Mouse (Mus musculus) megakaryocyte, embryonic 14.5 days (primary cell): ENCODE measurements around the gene Irx5. TPM values are rescaled to one million over a fixed set of nuclear protein-coding genes. Genes with fewer than 3 reads are reported as not detected.

Source experiments
- H3K27me3 ChIP-seq: replicated peaks from 2 replicates; pipeline ENCODE3; 2012; ENCODE audit warnings: inconsistent platforms
- H3K36me3 ChIP-seq: replicated peaks from 2 replicates; pipeline ENCODE3; 2012; ENCODE audit warnings: low read length, inconsistent platforms, mixed read lengths
- H3K4me1 ChIP-seq: 2 replicates; pipeline ENCODE4 v1.6.1; 2012; ENCODE audit warnings: inconsistent platforms
- H3K4me3 ChIP-seq: replicated peaks from 2 replicates; pipeline ENCODE3; 2012; ENCODE audit warnings: moderate library complexity, mild to moderate bottlenecking, inconsistent platforms
- H3K9me3 ChIP-seq: 2 replicates; pipeline ENCODE4 v1.6.1; 2012; ENCODE audit warnings: inconsistent platforms
- FLI1 ChIP-seq: IDR thresholded peaks from 2 replicates; pipeline ENCODE4 v1.6.1; 2012; ENCODE audit warnings: low read length, inconsistent platforms, mixed read lengths
- GATA1 ChIP-seq: IDR thresholded peaks from 3 replicates; pipeline ENCODE4 v1.6.1; 2012; ENCODE audit warnings: mixed read lengths, low read length, inconsistent platforms, borderline replicate concordance
- polyA plus RNA-seq: library from polyadenylated mRNA; stranded (reverse); fragments of >175 nt; gene quantifications from 2 replicates; pipeline ENCODE4 v1.2.3, GENCODE M21; 2012; ENCODE audit warnings: low replicate concordance; ENCODE audit not compliant: insufficient read depth

The Irx5 gene
- not detected in 2 replicates for polyA plus RNA-seq

GRCm38 (mm10) chr8:92357398-92357981, at the start of gene Irx5:
Gene Irx5 (plus strand): TSS chr8:92357625.
- Histone ChIP-seq H3K4me3 (peak within 1 kb of the TSS; percentile 95), H3K9me3 (no peaks in the 10 kb centered on the region), H3K36me3 (no peaks in the 10 kb centered on the region), H3K4me1 (peaks cover 76% of the 10 kb centered on the region), H3K27me3 (peaks cover 63% of the 10 kb centered on the region)
- TF ChIP-seq GATA1 = no peak
- TF ChIP-seq FLI1 = no peak

- Histone ChIP-seq H3K9me3 (no peaks in the 10 kb centered on the region), H3K4me1 (no peaks in the 10 kb centered on the region), H3K27me3 (peaks cover 2% of the 10 kb centered on the region), H3K4me3 (no peak overlapping the region), H3K36me3 (no peaks in the 10 kb centered on the region)
- TF ChIP-seq GATA1 (no peak), FLI1 (no peak)
Observed at GRCm38 (mm10) chr8:92312178-92312577, 45.2 kb upstream of the Irx5 start.

GRCm38 (mm10) chr8:92313707-92314106, 43.7 kb upstream of the Irx5 start:
- no peak overlapping the region for H3K4me3 ChIP-seq
- TF ChIP-seq GATA1 (no peak), FLI1 (no peak)
- no peaks in the 10 kb centered on the region for H3K36me3 ChIP-seq
- H3K9me3 ChIP-seq = no peaks in the 10 kb centered on the region
- H3K27me3 ChIP-seq = peaks cover 2% of the 10 kb centered on the region
- no peaks in the 10 kb centered on the region for H3K4me1 ChIP-seq

GRCm38 (mm10) chr8:92323751-92324150, 33.7 kb upstream of the Irx5 start:
- H3K27me3 ChIP-seq = peaks cover 4% of the 10 kb centered on the region
- H3K36me3 ChIP-seq = peaks cover 3% of the 10 kb centered on the region
- 0 out of 2 replicates have a peak, but pooled peaks cover 3% of the 10 kb centered on the region for H3K4me1 ChIP-seq
- no peaks in the 10 kb centered on the region for H3K9me3 ChIP-seq
- H3K4me3 ChIP-seq = peak overlapping the region; percentile 0
- no peak for TF ChIP-seq FLI1
- TF ChIP-seq GATA1 = no peak

GRCm38 (mm10) chr8:92327176-92327575, 30.2 kb upstream of the Irx5 start:
- no peak overlapping the region for H3K4me3 ChIP-seq
- peaks cover 14% of the 10 kb centered on the region; the same call in 1 of the 2 replicates for H3K4me1 ChIP-seq
- TF ChIP-seq FLI1 = no peak
- TF ChIP-seq GATA1 = no peak
- peaks cover 6% of the 10 kb centered on the region for H3K36me3 ChIP-seq
- peaks cover 4% of the 10 kb centered on the region for H3K27me3 ChIP-seq
- no peaks in the 10 kb centered on the region for H3K9me3 ChIP-seq

- Histone ChIP-seq H3K9me3 (no peaks in the 10 kb centered on the region), H3K4me3 (no peak overlapping the region), H3K27me3 (no peaks in the 10 kb centered on the region), H3K36me3 (peaks cover 6% of the 10 kb centered on the region), H3K4me1 (peaks cover 11% of the 10 kb centered on the region; the same call in 1 of the 2 replicates)
- no peak for TF ChIP-seq FLI1
- TF ChIP-seq GATA1 = no peak
Observed at GRCm38 (mm10) chr8:92329273-92329672, 28.2 kb upstream of the Irx5 start.

- no peaks in the 10 kb centered on the region for H3K9me3 ChIP-seq
- H3K36me3 ChIP-seq = peaks cover 9% of the 10 kb centered on the region
Observed at GRCm38 (mm10) chr8:92331811-92332210, 25.6 kb upstream of the Irx5 start.

GRCm38 (mm10) chr8:92333406-92333805, 24.0 kb upstream of the Irx5 start:
- TF ChIP-seq GATA1 (no peak), FLI1 (no peak)
- H3K27me3 ChIP-seq = no peaks in the 10 kb centered on the region
- no peaks in the 10 kb centered on the region for H3K9me3 ChIP-seq
- H3K4me3 ChIP-seq = no peak overlapping the region
- H3K36me3 ChIP-seq = peaks cover 11% of the 10 kb centered on the region
- peaks cover 11% of the 10 kb centered on the region; the same call in 1 of the 2 replicates for H3K4me1 ChIP-seq

More at GRCm38 (mm10) chr8:92331811-92332210, 25.6 kb upstream of the Irx5 start:
- H3K27me3 ChIP-seq = no peaks in the 10 kb centered on the region
- TF ChIP-seq FLI1 (no peak), GATA1 (no peak)
- no peak overlapping the region for H3K4me3 ChIP-seq
- H3K4me1 ChIP-seq = peaks cover 11% of the 10 kb centered on the region; the same call in 1 of the 2 replicates

- Histone ChIP-seq H3K9me3 (no peaks in the 10 kb centered on the region), H3K27me3 (no peaks in the 10 kb centered on the region), H3K4me1 (peaks cover 2% of the 10 kb centered on the region; the same call in 1 of the 2 replicates), H3K36me3 (peaks cover 21% of the 10 kb centered on the region), H3K4me3 (no peak overlapping the region)
- TF ChIP-seq FLI1 (no peak), GATA1 (no peak)
Observed at GRCm38 (mm10) chr8:92335079-92335478, 22.3 kb upstream of the Irx5 start.

GRCm38 (mm10) chr8:92336041-92336440, 21.4 kb upstream of the Irx5 start:
- no peak overlapping the region for H3K4me3 ChIP-seq
- H3K27me3 ChIP-seq = no peaks in the 10 kb centered on the region
- TF ChIP-seq GATA1 (no peak), FLI1 (no peak)
- peaks cover 26% of the 10 kb centered on the region for H3K36me3 ChIP-seq
- H3K4me1 ChIP-seq = no peaks in the 10 kb centered on the region
- H3K9me3 ChIP-seq = no peaks in the 10 kb centered on the region
